Mouse (Mus musculus): Measurements from ENCODE around the gene Tbcd. TPM values are rescaled to one million over a fixed set of nuclear protein-coding genes. Genes with fewer than 3 reads are reported as not detected.

Gene Tbcd
- total RNA-seq, 2 experiments from 2014 or later, result 18.9 to 19.9 TPM

- DNase-seq, result no peak
Measured at GRCm38 (mm10) chr11:121474831-121475230, 23.1 kb downstream of the Tbcd start.

GRCm38 (mm10) chr11:121475699-121476415 is 24.1 kb downstream of the Tbcd start:
- intact Hi-C loops (cut with DNase I), result loop anchor here (1.0 to 5.0 kb wide), 2 partner anchors 176 to 332 kb away; no protein-coding TSS in a partner anchor

More at GRCm38 (mm10) chr11:121474831-121475230, 23.1 kb downstream of the Tbcd start:
- intact Hi-C loops (cut with DNase I), result loop anchor here (5.0 kb wide), 1 partner anchor 177 kb away; no protein-coding TSS in a partner anchor

GRCm38 (mm10) chr11:121479476-121480203 is 27.9 kb downstream of the Tbcd start:
- intact Hi-C loops (cut with DNase I), result loop anchor here (5.0 kb wide), 1 partner anchor 173 kb away; no protein-coding TSS in a partner anchor
- DNase-seq, result no peak

More at GRCm38 (mm10) chr11:121475699-121476415, 24.1 kb downstream of the Tbcd start:
- DNase-seq, result peak; percentile 74 to 85

- intact Hi-C loops (cut with DNase I), result no loop called here
Measured at GRCm38 (mm10) chr11:121481129-121481528, 29.4 kb downstream of the Tbcd start.

GRCm38 (mm10) chr11:121485882-121486281 is 34.1 kb downstream of the Tbcd start:
- intact Hi-C loops (cut with DNase I), result no loop called here

More at GRCm38 (mm10) chr11:121481129-121481528, 29.4 kb downstream of the Tbcd start:
- DNase-seq, result no peak

GRCm38 (mm10) chr11:121490651-121491050 is 38.9 kb downstream of the Tbcd start:
- no peak for DNase-seq
- intact Hi-C loops (cut with DNase I), result no loop called here

More at GRCm38 (mm10) chr11:121485882-121486281, 34.1 kb downstream of the Tbcd start:
- DNase-seq, result no peak

GRCm38 (mm10) chr11:121500595-121500994 is 48.8 kb downstream of the Tbcd start:
- intact Hi-C loops (cut with DNase I), result no loop called here
- no peak for DNase-seq

GRCm38 (mm10) chr11:121501525-121501924 is 49.8 kb downstream of the Tbcd start:
- intact Hi-C loops (cut with DNase I), result no loop called here
- no peak for DNase-seq

GRCm38 (mm10) chr11:121502000-121502860 is 50.5 kb downstream of the Tbcd start:
- no peak for DNase-seq
- intact Hi-C loops (cut with DNase I), result no loop called here

GRCm38 (mm10) chr11:121508478-121508877 is 56.7 kb downstream of the Tbcd start:
- no peak for DNase-seq
- intact Hi-C loops (cut with DNase I), result no loop called here

GRCm38 (mm10) chr11:121510512-121511246 is 58.9 kb downstream of the Tbcd start:
- intact Hi-C loops (cut with DNase I), result no loop called here
- DNase-seq, result no peak

- intact Hi-C loops (cut with DNase I), result no loop called here
- DNase-seq, result no peak
Measured at GRCm38 (mm10) chr11:121512896-121513572, 61.3 kb downstream of the Tbcd start.

- intact Hi-C loops (cut with DNase I), result no loop called here
- no peak for DNase-seq
Measured at GRCm38 (mm10) chr11:121515996-121516395, 64.2 kb downstream of the Tbcd start.

- intact Hi-C loops (cut with DNase I), result no loop called here
- no peak for DNase-seq
Measured at GRCm38 (mm10) chr11:121516906-121517305, 65.2 kb downstream of the Tbcd start.

- peak; percentile 33 to 35 for DNase-seq
- intact Hi-C loops (cut with DNase I), result no loop called here
Measured at GRCm38 (mm10) chr11:121517687-121518465, 66.1 kb downstream of the Tbcd start.

GRCm38 (mm10) chr11:121519131-121519530 is 67.4 kb downstream of the Tbcd start, which contains the start of gene Zfp750:
Gene Zfp750, minus strand, starts transcription at chr11:121519333.
- DNase-seq, result no peak
- intact Hi-C loops (cut with DNase I), result no loop called here

GRCm38 (mm10) chr11:121519703-121520102 is 68.0 kb downstream of the Tbcd start:
- intact Hi-C loops (cut with DNase I), result no loop called here
- DNase-seq, result no peak

GRCm38 (mm10) chr11:121520761-121521160 is 69.0 kb downstream of the Tbcd start:
- DNase-seq, result no peak
- intact Hi-C loops (cut with DNase I), result no loop called here

All from heart, postnatal 10 days (tissue).